ENCODE assay signal across 10 mouse cellular contexts in genomic region chr2:30534485-30534884, GRCm38 (mm10).
A peak's percentile ranks its signal among the peaks of the same experiment; 100 is the strongest.
DNase-seq lines count a peak whose midpoint lies in the region; ATAC-seq and TF ChIP-seq lines count a peak whose summit lies in the region.
"Had no signal": no experiment of that assay in that cellular context is flagged by ENCODE, and none has a peak within 500 bp of the region (broad histone marks: within the 10 kb centered on the region; RNA-seq: fewer than 3 reads in every experiment).

No protein-coding gene starts in this region.

- no peaks in the 10 kb centered on the region for H3K36me3 ChIP-seq in lung, postnatal 0 days (ENCODE audit: insufficient read depth, low read length)
- H3K36me3 ChIP-seq in ES-E14 (ENCODE audit: control insufficient read depth, insufficient read depth, low read length, poor library complexity, severe bottlenecking): no peaks in the 10 kb centered on the region
- no peaks in the 10 kb centered on the region for H3K36me3 ChIP-seq in embryonic facial prominence, embryonic 14.5 days (ENCODE audit: control insufficient read depth, insufficient read depth, low read length)
- H3K36me3 ChIP-seq: midbrain, embryonic 12.5 days; neural tube, embryonic 15.5 days had no signal

- in situ Hi-C loops in ES-E14 (cut with MboI; ENCODE audit: low sequenced_read_pairs in 2 of 2, unreplicated experiment in 2 of 2): no loop called here

- no peak for TF ChIP-seq EP300 in lung, postnatal 0 days (IDR thresholded peaks at IDR 0.05)

- no peak overlapping the region for H3K27ac ChIP-seq in lung, postnatal 0 days (ENCODE audit: low read length)
- no peak overlapping the region for H3K27ac ChIP-seq in ES-E14 (ENCODE audit: insufficient read depth, low read depth, low read length, poor library complexity, severe bottlenecking)
- no peak overlapping the region for H3K27ac ChIP-seq in embryonic facial prominence, embryonic 14.5 days (replicated peaks; ENCODE audit: low read depth, low read length)
- H3K27ac ChIP-seq: midbrain, embryonic 12.5 days; neural tube, embryonic 15.5 days had no signal

- H3K4me3 ChIP-seq in lung, postnatal 0 days (ENCODE audit: low read depth, low read length): no peak overlapping the region
- H3K4me3 ChIP-seq in ES-E14 (ENCODE audit: insufficient read depth in 1 of 2, low read depth in 1 of 2, low read length in 2 of 2, poor library complexity in 1 of 2, severe bottlenecking in 1 of 2): peak overlapping the region; percentile 9 to 48; a peak in 3 of 4 replicates
- no peak overlapping the region for H3K4me3 ChIP-seq in embryonic facial prominence, embryonic 14.5 days (ENCODE audit: low read depth, low read length)
- H3K4me3 ChIP-seq: midbrain, embryonic 12.5 days; neural tube, embryonic 15.5 days had no signal

- no peak overlapping the region for H3K4me2 ChIP-seq in lung, postnatal 0 days (replicated peaks; ENCODE audit: low read depth, low read length)
- peak overlapping the region; percentile 23; the same call in 1 of the 2 replicates for H3K4me2 ChIP-seq in embryonic facial prominence, embryonic 14.5 days (ENCODE audit: low read depth, low read length)
- H3K4me2 ChIP-seq: midbrain, embryonic 12.5 days; neural tube, embryonic 15.5 days had no signal

- no peaks in the 10 kb centered on the region for H3K9me3 ChIP-seq in lung, postnatal 0 days (ENCODE audit: low read length)
- no peaks in the 10 kb centered on the region for H3K9me3 ChIP-seq in ES-E14 (ENCODE audit: control insufficient read depth, insufficient read depth, low read depth, low read length)
- peaks cover 5% of the 10 kb centered on the region; the same call in 1 of the 2 replicates for H3K9me3 ChIP-seq in embryonic facial prominence, embryonic 14.5 days (ENCODE audit: control insufficient read depth, low read length)
- H3K9me3 ChIP-seq: midbrain, embryonic 12.5 days; neural tube, embryonic 15.5 days had no signal

- DNase-seq in lung, postnatal 0 days (ENCODE audit: low spot score): no peak
- DNase-seq in lung, postnatal 10 days: no peak
- no peak for DNase-seq in ES-E14 (ENCODE audit: low read depth, low spot score)
- no peak for DNase-seq in embryonic facial prominence, embryonic 14.5 days (ENCODE audit: low spot score)
- DNase-seq in layer of hippocampus, adult 11-12 months (ENCODE audit: low spot score): no peak
- DNase-seq in left cerebral cortex, postnatal 14 days (ENCODE audit: low spot score in 2 of 2): no peak
- DNase-seq: heart, postnatal 10 days had no signal

- no peak for TF ChIP-seq CTCF in lung, postnatal 0 days (IDR thresholded peaks at IDR 0.05)

- H3K27me3 ChIP-seq in lung, postnatal 0 days (replicated peaks; ENCODE audit: insufficient read depth, low read length): no peaks in the 10 kb centered on the region
- no peaks in the 10 kb centered on the region for H3K27me3 ChIP-seq in embryonic facial prominence, embryonic 14.5 days (replicated peaks; ENCODE audit: control insufficient read depth, insufficient read depth, low read length)
- H3K27me3 ChIP-seq: midbrain, embryonic 12.5 days; neural tube, embryonic 15.5 days had no signal

- no peak overlapping the region for H3K9ac ChIP-seq in lung, postnatal 0 days (replicated peaks; ENCODE audit: low read depth)
- H3K9ac ChIP-seq in ES-E14 (ENCODE audit: insufficient read depth, low read depth, low read length, poor library complexity, severe bottlenecking): 0 out of 2 replicates have a peak overlapping the region, but pooled peaks have one; percentile 23
- H3K9ac ChIP-seq in embryonic facial prominence, embryonic 14.5 days (ENCODE audit: low read depth, low read length): 0 out of 2 replicates have a peak overlapping the region, but pooled peaks have one; percentile 16
- H3K9ac ChIP-seq: midbrain, embryonic 12.5 days; neural tube, embryonic 15.5 days had no signal

- no peaks in the 10 kb centered on the region for H3K4me1 ChIP-seq in lung, postnatal 0 days (ENCODE audit: insufficient read depth, low read depth, low read length)
- H3K4me1 ChIP-seq in ES-E14 (ENCODE audit: control insufficient read depth in 2 of 2, insufficient read depth in 2 of 2, low read length in 2 of 2, poor library complexity in 1 of 2): peaks cover 2 to 5% of the 10 kb centered on the region in 2 experiments; a peak in 2 of 4 replicates
- H3K4me1 ChIP-seq in embryonic facial prominence, embryonic 14.5 days (ENCODE audit: control insufficient read depth, insufficient read depth, low read length): no peaks in the 10 kb centered on the region
- H3K4me1 ChIP-seq: midbrain, embryonic 12.5 days; neural tube, embryonic 15.5 days had no signal

- ATAC-seq in lung, postnatal 0 days: peak; percentile 49; the same call in 1 of the 2 replicates
- no peak for ATAC-seq in embryonic facial prominence, embryonic 14.5 days (ENCODE audit: low read depth)
- peak; percentile 68 for ATAC-seq in monocyte, adult 5-6 weeks (replicated peaks; ENCODE audit: insufficient number of reproducible peaks, low FRiP score, low TSS enrichment, poor library complexity, severe bottlenecking)

- 45% methylated on average over 10 of the region's 10 CpGs for WGBS in lung, postnatal 0 days
- 60% methylated on average over 10 of the region's 10 CpGs for WGBS in embryonic facial prominence, embryonic 14.5 days

- intact Hi-C loops in left cerebral cortex, postnatal 14 days (cut with DNase I): no loop called here

TF ChIP-seq in ES-E14, 5 proteins besides CTCF, POLR2A, EP300 and RAD21:
- no peak for TF ChIP-seq ZNF384 (IDR thresholded peaks at IDR 0.05; ENCODE audit: low read depth, low read length)
- TF ChIP-seq ZC3H11A (IDR thresholded peaks at IDR 0.05; ENCODE audit: borderline replicate concordance, low read depth, low read length): no peak
- TF ChIP-seq CHD2 (IDR thresholded peaks at IDR 0.05; ENCODE audit: low read depth, low read length): no peak
- TF ChIP-seq HCFC1 (IDR thresholded peaks at IDR 0.05; ENCODE audit: borderline replicate concordance, insufficient read depth, low read length): no peak
- no peak for TF ChIP-seq MAFK (IDR thresholded peaks at IDR 0.05; ENCODE audit: insufficient read depth, low read depth, low read length)

Comparison
In these comparisons a context has a peak if more than half of its experiments do, and no peak if none do; other contexts are left out.
1. H3K4me3 ChIP-seq: peak in ES-E14 (2 of 2); none in lung, postnatal 0 days (single experiment) and embryonic facial prominence, embryonic 14.5 days (single experiment).